In genomic region chr1:157806296-157806695, GRCm38 (mm10) we compare ENCODE assay signal across 22 mouse cellular contexts.
"Had no signal": no experiment of that assay in that cellular context is flagged by ENCODE, and none has a peak within 500 bp of the region (broad histone marks: within the 10 kb centered on the region; RNA-seq: fewer than 3 reads in every experiment).

No protein-coding gene starts in this region.

- H3K4me2 ChIP-seq: intestine, embryonic 15.5 days; limb, embryonic 13.5 days; liver, embryonic 12.5 days; liver, embryonic 15.5 days; lung, embryonic 15.5 days; midbrain, embryonic 13.5 days; neural tube, embryonic 13.5 days had no signal

- H3K4me1 ChIP-seq: intestine, embryonic 15.5 days; liver, embryonic 12.5 days; liver, embryonic 15.5 days; lung, embryonic 15.5 days; megakaryocyte, embryonic 14.5 days; midbrain, embryonic 10.5 days; midbrain, embryonic 13.5 days; neural tube, embryonic 13.5 days had no signal

- ATAC-seq: intestine, embryonic 15.5 days; liver, embryonic 12.5 days; midbrain, embryonic 13.5 days; midbrain, embryonic 16.5 days had no signal

- H3K9me3 ChIP-seq: intestine, embryonic 15.5 days; limb, embryonic 10.5 days; limb, embryonic 13.5 days; liver, embryonic 15.5 days; lung, embryonic 15.5 days; midbrain, embryonic 10.5 days; midbrain, embryonic 13.5 days; neural tube, embryonic 13.5 days had no signal

- H3K9ac ChIP-seq: intestine, embryonic 15.5 days; limb, embryonic 13.5 days; liver, embryonic 12.5 days; liver, embryonic 15.5 days; lung, embryonic 15.5 days; midbrain, embryonic 13.5 days; neural tube, embryonic 13.5 days had no signal

- H3K4me3 ChIP-seq: intestine, embryonic 15.5 days; limb, embryonic 10.5 days; limb, embryonic 13.5 days; liver, embryonic 12.5 days; liver, embryonic 15.5 days; lung, embryonic 15.5 days; megakaryocyte, embryonic 14.5 days; midbrain, embryonic 10.5 days; midbrain, embryonic 13.5 days; myocyte; neural tube, embryonic 13.5 days had no signal

- H3K27ac ChIP-seq: intestine, embryonic 15.5 days; kidney, postnatal 0 days; limb, embryonic 10.5 days; limb, embryonic 13.5 days; liver, embryonic 12.5 days; liver, embryonic 15.5 days; lung, embryonic 15.5 days; midbrain, embryonic 10.5 days; midbrain, embryonic 13.5 days; neural tube, embryonic 13.5 days had no signal

- H3K27me3 ChIP-seq: intestine, embryonic 15.5 days; limb, embryonic 13.5 days; liver, embryonic 12.5 days; liver, embryonic 15.5 days; lung, embryonic 15.5 days; megakaryocyte, embryonic 14.5 days; midbrain, embryonic 13.5 days; neural tube, embryonic 13.5 days had no signal

- DNase-seq: liver; lung, adult 18-20 months; lung, postnatal 10 days; lung, postnatal 36 days; retina, postnatal 1 day; right cerebral cortex, postnatal 25 days; spleen, adult 18-20 months; thymus, adult 18-20 months; thymus, postnatal 36 days had no signal

- H3K36me3 ChIP-seq: intestine, embryonic 15.5 days; limb, embryonic 10.5 days; limb, embryonic 13.5 days; liver, embryonic 12.5 days; liver, embryonic 15.5 days; lung, embryonic 15.5 days; midbrain, embryonic 10.5 days; midbrain, embryonic 13.5 days; neural tube, embryonic 13.5 days had no signal
